In the genomic region with DNA sequence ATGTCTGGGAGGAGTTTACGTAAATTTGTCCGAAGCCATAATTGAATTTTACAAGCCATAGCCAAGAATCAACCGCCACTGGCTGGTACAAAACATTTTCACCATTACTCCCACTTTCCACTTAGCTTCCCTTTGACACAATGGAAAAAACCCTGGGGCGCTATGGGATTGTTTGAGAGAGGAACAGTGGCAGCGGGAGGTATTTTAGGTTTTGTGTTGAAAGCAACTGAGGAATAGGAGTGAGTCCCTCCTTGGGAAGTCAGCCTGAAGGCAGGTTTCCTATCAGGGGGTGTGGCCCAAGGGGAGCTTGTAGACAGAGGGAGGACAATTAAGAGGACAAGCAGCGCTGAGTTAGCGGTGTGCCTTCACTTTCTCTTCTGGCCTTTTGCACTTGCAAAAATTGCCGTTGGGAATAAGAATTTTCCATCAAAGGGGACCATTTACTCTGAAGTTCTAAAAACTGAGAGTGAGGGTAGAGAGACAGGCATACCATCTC, we compare ENCODE assay signal across 1 mouse cellular context.
TF ChIP-seq lines count a peak whose summit lies in the region.

No protein-coding gene starts in this region.

TF ChIP-seq in CH12.LX, 34 proteins besides CTCF, POLR2A, EP300 and RAD21 (continued from another document):
- TF ChIP-seq E2F4 (IDR thresholded peaks at IDR 0.05; ENCODE audit: insufficient replicate concordance, low read depth, low read length): no peak
- TF ChIP-seq TCF12 (IDR thresholded peaks at IDR 0.05; ENCODE audit: low read depth, low read length): no peak
- no peak for TF ChIP-seq CHD2 (IDR thresholded peaks at IDR 0.05; ENCODE audit: low read length)
- no peak for TF ChIP-seq MEF2A (IDR thresholded peaks at IDR 0.05; ENCODE audit: borderline replicate concordance, low read depth, low read length)
- TF ChIP-seq ZNF384 (IDR thresholded peaks at IDR 0.05; ENCODE audit: low read depth, low read length): no peak
- TF ChIP-seq ZKSCAN1 (IDR thresholded peaks at IDR 0.05; ENCODE audit: borderline replicate concordance, low read depth, low read length): no peak
- no peak for TF ChIP-seq USF2 (conservative IDR thresholded peaks at IDR 0.05; ENCODE audit: low read depth, low read length)
- no peak for TF ChIP-seq BHLHE40 (IDR thresholded peaks at IDR 0.05; ENCODE audit: low read depth, low read length)
- no peak for TF ChIP-seq UBTF (IDR thresholded peaks at IDR 0.05; ENCODE audit: low read depth, low read length)
